Mouse (Mus musculus) neural tube, embryonic 14.5 days (tissue): Measurements from ENCODE around the gene Rnf2. TPM values are rescaled to one million over a fixed set of nuclear protein-coding genes. Genes with fewer than 3 reads are reported as not detected.
A peak's percentile ranks its signal among the peaks of the same experiment; 100 is the strongest.

Experiments
- ATAC-seq: fragments of 200-750 bp; cut with Nextera tagmentation; 2 replicates; pipeline ENCODE4 v1.8.0; 2017; ENCODE audit warnings: low read depth, mild to moderate bottlenecking, moderate TSS enrichment, moderate library complexity
- H3K27ac ChIP-seq: fragments of 300-500 bp; sonication (generic); 2 replicates; pipeline ENCODE4 v1.5.1; 2014; ENCODE audit warnings: low read depth, mild to moderate bottlenecking, control low read depth, low read length, moderate library complexity, mixed read lengths
- H3K27me3 ChIP-seq: fragments of 300-500 bp; sonication (generic); 2 replicates; pipeline ENCODE4 v1.6.1; 2014; ENCODE audit warnings: low read length; ENCODE audit not compliant: control insufficient read depth, insufficient read depth
- H3K36me3 ChIP-seq: fragments of 300-500 bp; sonication (generic); 2 replicates; pipeline ENCODE4 v1.6.1; 2014; ENCODE audit warnings: low read length, mixed read lengths; ENCODE audit not compliant: control insufficient read depth, insufficient read depth
- H3K4me1 ChIP-seq: fragments of 300-500 bp; sonication (generic); 2 replicates; pipeline ENCODE4 v1.6.1; 2014; ENCODE audit warnings: low read length; ENCODE audit not compliant: control insufficient read depth, insufficient read depth
- H3K4me2 ChIP-seq: fragments of 300-500 bp; sonication (generic); 2 replicates; pipeline ENCODE4 v1.6.1; 2014; ENCODE audit warnings: mild to moderate bottlenecking, low read depth, low read length, control low read depth
- H3K4me3 ChIP-seq: fragments of 300-500 bp; sonication (generic); 2 replicates; pipeline ENCODE4 v1.5.1; 2014; ENCODE audit warnings: low read depth, low read length, control low read depth, mixed read lengths
- H3K9ac ChIP-seq: fragments of 300-500 bp; sonication (generic); replicated peaks from 2 replicates; pipeline ENCODE4 v1.6.1; 2014; ENCODE audit warnings: low read depth, mild to moderate bottlenecking, control low read depth, low read length, mixed read lengths
- H3K9me3 ChIP-seq: fragments of 300-500 bp; sonication (generic); 2 replicates; pipeline ENCODE4 v1.6.1; 2016; ENCODE audit warnings: low read length; ENCODE audit not compliant: control insufficient read depth
- WGBS: fragments of 180-500 bp; shearing (Covaris S2); extraction: QIAGEN DNeasy Blood & Tissue Kit; methylation state at CpG from one replicate; pipeline ENCODE4 v1.1.7; 2014; 5-methylcytosine and 5-hydroxymethylcytosine counted together
- microRNA-seq: library from miRNA; unstranded; fragments of <30 nt; microRNA quantifications from one replicate; pipeline ENCODE4, GENCODE M21; 2016
- polyA plus RNA-seq: library from polyadenylated mRNA; unstranded; fragments of >200 nt; fragmentation: Nextera tagmentation; extraction: Ambion mirVana; gene quantifications from 2 replicates; pipeline ENCODE4 v1.2.1, GENCODE M21; 2014

The Rnf2 gene
- polyA plus RNA-seq, 1 experiment from 2014 or later, result 124 TPM

DNA sequence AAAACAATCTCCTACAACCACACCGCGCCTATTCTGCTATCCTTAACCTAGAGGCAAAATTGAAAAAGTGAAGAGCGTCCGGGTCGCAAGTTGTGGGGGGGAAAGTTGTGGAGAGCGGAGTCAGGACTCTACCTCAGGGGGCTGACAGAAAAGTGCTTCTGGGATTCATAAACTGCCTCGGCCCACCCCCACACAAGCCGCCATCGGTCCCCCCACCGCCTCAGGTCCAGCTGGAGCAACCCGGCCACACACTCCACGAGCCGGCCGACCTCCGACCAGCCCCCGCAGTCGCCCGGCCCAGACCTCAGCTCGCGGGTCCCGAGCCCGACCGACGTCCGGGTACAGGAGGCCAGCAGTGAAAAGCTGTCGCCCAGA, 72.9 kb downstream of the Rnf2 start:
- H3K9me3 ChIP-seq, result no peaks in the 10 kb centered on the region
- H3K36me3 ChIP-seq, result no peaks in the 10 kb centered on the region
- H3K4me2 ChIP-seq, result peak overlapping the region; percentile 60
- no peaks in the 10 kb centered on the region for H3K27me3 ChIP-seq
- peak overlapping the region; percentile 72 for H3K9ac ChIP-seq
- ATAC-seq, result no peak; the same call in 1 of the 2 replicates
- H3K4me3 ChIP-seq, result peak overlapping the region; percentile 87
- WGBS, result under 1% methylated on average over 26 of the region's 26 CpGs
- peak overlapping the region; percentile 60 for H3K27ac ChIP-seq
- H3K4me1 ChIP-seq, result peaks cover 17% of the 10 kb centered on the region

DNA sequence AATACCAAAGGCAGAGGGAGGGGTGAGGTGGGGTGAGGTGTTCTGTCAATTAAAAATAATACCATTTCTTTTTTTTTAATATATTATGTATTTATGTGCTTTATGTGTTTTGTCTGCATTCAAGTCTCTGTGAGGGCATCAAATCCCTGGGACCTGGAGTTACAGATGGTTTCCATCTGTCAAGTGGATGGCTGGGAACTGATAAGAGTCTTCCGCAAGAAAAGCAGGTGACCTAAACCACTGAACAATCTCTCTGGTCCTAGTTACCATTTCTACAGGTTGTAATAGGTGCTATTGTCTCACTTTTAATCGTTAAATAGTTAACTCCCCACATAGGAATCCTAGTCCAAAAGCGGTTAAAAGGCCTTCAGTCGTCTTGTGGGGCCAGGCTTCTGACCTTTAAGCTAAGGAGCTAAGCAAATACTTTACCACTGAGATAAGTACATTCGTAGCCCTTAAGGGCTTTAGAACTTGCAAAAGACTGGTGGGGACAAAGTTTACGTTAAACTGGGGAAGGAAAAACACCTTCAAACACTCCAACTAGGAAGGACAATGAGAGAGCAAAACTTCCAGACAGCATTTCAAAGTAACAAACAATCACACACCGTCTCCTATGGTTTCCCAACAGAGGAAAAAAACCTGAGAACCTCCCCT, 73.7 kb downstream of the Rnf2 start:
- Histone ChIP-seq H3K9me3 (no peaks in the 10 kb centered on the region), H3K9ac (no peak overlapping the region), H3K27me3 (no peaks in the 10 kb centered on the region), H3K27ac (no peak overlapping the region), H3K4me1 (peaks cover 17% of the 10 kb centered on the region), H3K36me3 (no peaks in the 10 kb centered on the region), H3K4me2 (peak overlapping the region; percentile 60), H3K4me3 (peak overlapping the region; percentile 87; the same call in 1 of the 2 replicates)
- ATAC-seq, result no peak
- 35% methylated on average over 7 of the region's 7 CpGs for WGBS

DNA sequence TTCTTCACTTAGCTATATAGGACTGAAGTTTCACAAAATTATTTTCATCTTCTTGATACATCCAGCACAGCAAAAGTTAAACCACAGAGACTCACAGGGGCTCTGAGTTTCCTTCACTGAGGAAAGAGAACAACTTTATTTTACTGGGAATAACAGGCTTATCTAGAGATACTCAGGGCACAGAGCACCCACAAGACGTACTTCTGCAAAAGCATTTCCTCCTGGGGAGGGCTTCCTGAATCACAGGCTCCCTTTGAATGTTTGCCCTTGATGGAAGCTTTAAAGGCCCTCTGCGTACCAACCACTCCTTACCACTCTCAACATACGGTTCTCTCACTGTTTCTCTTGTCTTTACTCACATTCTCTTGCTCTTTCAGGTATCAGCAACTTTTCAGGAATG, 78.6 kb downstream of the Rnf2 start:
- Histone ChIP-seq H3K4me3 (no peak overlapping the region), H3K36me3 (peaks cover 5% of the 10 kb centered on the region; the same call in 1 of the 2 replicates), H3K4me2 (no peak overlapping the region), H3K27ac (no peak overlapping the region), H3K9me3 (no peaks in the 10 kb centered on the region), H3K4me1 (peaks cover 4% of the 10 kb centered on the region; the same call in 1 of the 2 replicates), H3K27me3 (no peaks in the 10 kb centered on the region), H3K9ac (no peak overlapping the region)
- no peak for ATAC-seq
- 89% methylated on average over 3 of the region's 3 CpGs for WGBS

DNA sequence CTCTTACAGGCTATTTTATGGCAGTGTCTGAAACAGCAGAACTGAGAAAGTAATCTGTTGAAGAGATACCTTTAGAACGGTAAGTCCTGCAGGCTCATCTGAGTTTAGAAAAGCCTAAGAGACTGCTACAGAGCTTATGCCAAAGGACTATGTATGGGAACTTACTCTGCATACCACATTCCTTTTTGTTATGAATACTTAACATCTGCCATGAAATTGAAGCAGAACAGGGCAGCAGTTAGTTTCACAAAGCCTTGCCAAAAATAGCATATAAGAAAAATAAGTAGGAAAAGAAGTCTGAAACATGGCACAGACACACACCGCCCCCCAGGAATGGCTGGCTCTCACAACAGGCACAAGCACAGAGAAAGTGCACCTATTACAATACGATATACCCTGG, 90.9 kb downstream of the Rnf2 start:
- Histone ChIP-seq H3K4me3 (no peak overlapping the region), H3K9ac (no peak overlapping the region), H3K4me1 (no peaks in the 10 kb centered on the region), H3K36me3 (no peaks in the 10 kb centered on the region), H3K27ac (no peak overlapping the region), H3K4me2 (no peak overlapping the region), H3K27me3 (no peaks in the 10 kb centered on the region), H3K9me3 (no peaks in the 10 kb centered on the region)
- no peak for ATAC-seq
- 91% methylated on average over 3 of the region's 3 CpGs for WGBS

Small RNA genes lying within 50 kb of the gene (microRNA-seq; reads per million reads assigned to microRNA genes)
- not detected for gene Mir7682

Other genes starting within 250 kb of the Rnf2 start
- gene Ivns1abp, start 156.5 kb downstream of the Rnf2 start, polyA plus RNA-seq, result 220 and 279 TPM in 2 replicates
- gene Swt1, start 72.5 kb downstream of the Rnf2 start, polyA plus RNA-seq, result 15.2 and 19.9 TPM in 2 replicates
- gene Trmt1l, start 72.4 kb downstream of the Rnf2 start, polyA plus RNA-seq, result 42.3 and 48.9 TPM in 2 replicates
- 2.4 and 3.3 TPM in 2 replicates for gene Fam129a, start 70.2 kb upstream of the Rnf2 start, polyA plus RNA-seq